Mouse (Mus musculus) olfactory bulb, adult 2 months (tissue): ENCODE measurements around the gene Pomgnt1.

Source experiments
- CTCF ChIP-seq: fragments of 200-500 bp; IDR thresholded peaks from 2 replicates; pipeline ENCODE4 v1.5.1; 2012; ENCODE audit warnings: low read depth, mild to moderate bottlenecking, low read length, moderate library complexity; ENCODE audit not compliant: insufficient read depth
- POLR2A ChIP-seq: fragments of 200-500 bp; IDR thresholded peaks from 2 replicates; pipeline ENCODE4 v1.6.1; 2012; ENCODE audit warnings: mild to moderate bottlenecking, low read depth, low read length, moderate library complexity; ENCODE audit not compliant: insufficient read depth

DNA sequence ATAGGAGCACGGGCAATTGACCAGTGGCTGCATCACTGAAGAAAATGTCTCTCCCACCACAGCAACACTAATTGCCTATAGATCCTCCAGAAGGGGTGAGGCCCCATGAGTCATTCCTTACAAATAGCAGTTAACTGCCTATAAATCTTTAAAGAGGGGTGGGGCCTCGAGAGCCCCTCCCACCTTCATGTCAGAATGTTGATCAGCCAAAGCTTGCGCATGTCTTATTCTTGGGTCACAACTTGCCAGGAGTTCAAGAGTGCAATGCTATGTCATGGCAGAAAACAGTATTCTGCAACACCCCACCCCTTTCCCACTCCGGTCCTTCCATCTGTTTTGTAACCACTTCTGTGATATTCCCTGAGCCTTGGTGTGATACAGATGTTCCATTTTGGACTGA, 82.9 kb downstream of the Pomgnt1 start:
- TF ChIP-seq CTCF: no peak
- no peak for TF ChIP-seq POLR2A
